Mouse (Mus musculus): ENCODE results near the gene Acta1.
A peak's percentile ranks its signal among the peaks of the same experiment; 100 is the strongest.

- TF ChIP-seq SRF (IDR thresholded peaks at IDR 0.05; ENCODE audit: control insufficient read depth, insufficient read length, low read depth) (no peak), POLR2A (IDR thresholded peaks at IDR 0.05; ENCODE audit: insufficient read length, low read depth) (no peak), TCF12 (IDR thresholded peaks at IDR 0.05; ENCODE audit: insufficient read depth, poor library complexity, severe bottlenecking) (peak; percentile 79), CEBPB (IDR thresholded peaks at IDR 0.05; ENCODE audit: insufficient read depth, poor library complexity, severe bottlenecking) (no peak), USF1 (IDR thresholded peaks at IDR 0.05; ENCODE audit: low read depth) (no peak), MAX (IDR thresholded peaks at IDR 0.05; ENCODE audit: low read depth) (no peak), MYOD1 (IDR thresholded peaks at IDR 0.05; ENCODE audit: control insufficient read depth in 1 of 3, insufficient read length in 2 of 3, low read depth in 2 of 3) (peak in 2 of 3 experiments; percentile 50 to 68)
Measured at GRCm38 (mm10) chr8:123877865-123878264, 16.7 kb downstream of the Acta1 start.

All from myocyte (in vitro differentiated cells).